Mouse (Mus musculus) midbrain, embryonic 15.5 days (tissue): Measurements from ENCODE around the gene Cd86. TPM values are rescaled to one million over a fixed set of nuclear protein-coding genes. Genes with fewer than 3 reads are reported as not detected.

Experiments used
- ATAC-seq: fragments of 200-750 bp; cut with Nextera tagmentation; replicated peaks from 2 replicates; pipeline ENCODE4 v1.8.0; 2017; ENCODE audit warnings: moderate TSS enrichment
- H3K27ac ChIP-seq: fragments of 300-500 bp; sonication (generic); 2 replicates; pipeline ENCODE4 v1.5.1; 2015; ENCODE audit warnings: mild to moderate bottlenecking, inconsistent platforms
- H3K27me3 ChIP-seq: fragments of 300-500 bp; sonication (generic); replicated peaks from 2 replicates; pipeline ENCODE4 v1.6.1; 2015; ENCODE audit warnings: inconsistent platforms
- H3K36me3 ChIP-seq: fragments of 300-500 bp; sonication (generic); replicated peaks from 2 replicates; pipeline ENCODE4 v1.6.1; 2015; ENCODE audit warnings: inconsistent platforms
- H3K4me1 ChIP-seq: fragments of 300-500 bp; sonication (generic); 2 replicates; pipeline ENCODE4 v1.6.1; 2015; ENCODE audit warnings: inconsistent platforms
- H3K4me2 ChIP-seq: fragments of 300-500 bp; sonication (generic); 2 replicates; pipeline ENCODE4 v1.6.1; 2015; ENCODE audit warnings: inconsistent platforms, mild to moderate bottlenecking, moderate library complexity
- H3K4me3 ChIP-seq: fragments of 300-500 bp; sonication (generic); 2 replicates; pipeline ENCODE4 v1.5.1; 2015; ENCODE audit warnings: mild to moderate bottlenecking, inconsistent platforms
- H3K9ac ChIP-seq: fragments of 300-500 bp; sonication (generic); 2 replicates; pipeline ENCODE4 v1.6.1; 2015; ENCODE audit warnings: mild to moderate bottlenecking, inconsistent platforms
- H3K9me3 ChIP-seq: fragments of 300-500 bp; sonication (generic); 2 replicates; pipeline ENCODE4 v1.6.1; 2016; ENCODE audit warnings: inconsistent platforms
- WGBS: fragments of 180-500 bp; shearing (Covaris S2); methylation state at CpG from one replicate; pipeline ENCODE4 v1.1.7; 2015; ENCODE audit warnings: mixed read lengths; 5-methylcytosine and 5-hydroxymethylcytosine counted together
- polyA plus RNA-seq: library from polyadenylated mRNA; unstranded; fragments of >200 nt; fragmentation: Nextera tagmentation; extraction: Ambion mirVana; gene quantifications from 2 replicates; pipeline ENCODE4 v1.2.1, GENCODE M21; 2015

Cd86 gene
- polyA plus RNA-seq, 1 experiment from 2014 or later, result 2.1 TPM

GRCm38 (mm10) chr16:36684325-36684918, 18.5 kb upstream of the Cd86 start:
- no peak overlapping the region for H3K9ac ChIP-seq
- H3K27me3 ChIP-seq, result no peaks in the 10 kb centered on the region
- H3K27ac ChIP-seq, result no peak overlapping the region
- no peaks in the 10 kb centered on the region for H3K36me3 ChIP-seq
- H3K4me1 ChIP-seq, result no peaks in the 10 kb centered on the region
- no peak overlapping the region for H3K4me3 ChIP-seq
- no peak for ATAC-seq
- no peaks in the 10 kb centered on the region for H3K9me3 ChIP-seq
- WGBS, result 74% methylated on average over 6 of the region's 6 CpGs
- H3K4me2 ChIP-seq, result no peak overlapping the region

- ATAC-seq, result no peak
- Histone ChIP-seq H3K9me3 (no peaks in the 10 kb centered on the region), H3K27ac (no peak overlapping the region), H3K27me3 (no peaks in the 10 kb centered on the region), H3K9ac (no peak overlapping the region), H3K4me3 (no peak overlapping the region), H3K36me3 (no peaks in the 10 kb centered on the region), H3K4me2 (no peak overlapping the region), H3K4me1 (no peaks in the 10 kb centered on the region)
- 95% methylated on average over 3 of the region's 3 CpGs for WGBS
Measured at GRCm38 (mm10) chr16:36681829-36682228, 15.9 kb upstream of the Cd86 start.

GRCm38 (mm10) chr16:36675902-36676301, 10.0 kb upstream of the Cd86 start:
- WGBS, result 93% methylated on average over 2 of the region's 2 CpGs
- Histone ChIP-seq H3K9ac (no peak overlapping the region), H3K9me3 (no peaks in the 10 kb centered on the region), H3K27me3 (no peaks in the 10 kb centered on the region), H3K4me3 (no peak overlapping the region), H3K36me3 (no peaks in the 10 kb centered on the region), H3K27ac (no peak overlapping the region), H3K4me2 (no peak overlapping the region), H3K4me1 (no peaks in the 10 kb centered on the region)
- ATAC-seq, result no peak

- no peak overlapping the region for H3K9ac ChIP-seq
- WGBS, result 46% methylated on average over 2 of the region's 2 CpGs
- no peaks in the 10 kb centered on the region for H3K36me3 ChIP-seq
- no peak overlapping the region for H3K4me2 ChIP-seq
- H3K9me3 ChIP-seq, result no peaks in the 10 kb centered on the region
- H3K27ac ChIP-seq, result no peak overlapping the region
- H3K4me1 ChIP-seq, result no peaks in the 10 kb centered on the region
- no peak for ATAC-seq
- no peak overlapping the region for H3K4me3 ChIP-seq
- H3K27me3 ChIP-seq, result no peaks in the 10 kb centered on the region
Measured at GRCm38 (mm10) chr16:36675304-36675703, 9.4 kb upstream of the Cd86 start.

GRCm38 (mm10) chr16:36674457-36675204, 8.8 kb upstream of the Cd86 start:
- H3K4me1 ChIP-seq, result no peaks in the 10 kb centered on the region
- ATAC-seq, result no peak
- no peaks in the 10 kb centered on the region for H3K27me3 ChIP-seq
- no peak overlapping the region for H3K27ac ChIP-seq
- H3K9me3 ChIP-seq, result no peaks in the 10 kb centered on the region
- no peak overlapping the region for H3K9ac ChIP-seq
- H3K36me3 ChIP-seq, result no peaks in the 10 kb centered on the region
- H3K4me2 ChIP-seq, result no peak overlapping the region
- no peak overlapping the region for H3K4me3 ChIP-seq
- WGBS, result 80% methylated on average over 7 of the region's 7 CpGs

- H3K9ac ChIP-seq, result no peak overlapping the region
- no peak overlapping the region for H3K4me3 ChIP-seq
- ATAC-seq, result no peak
- H3K4me2 ChIP-seq, result no peak overlapping the region
- no peaks in the 10 kb centered on the region for H3K9me3 ChIP-seq
- H3K27me3 ChIP-seq, result no peaks in the 10 kb centered on the region
- no peak overlapping the region for H3K27ac ChIP-seq
- H3K36me3 ChIP-seq, result no peaks in the 10 kb centered on the region
- no peaks in the 10 kb centered on the region for H3K4me1 ChIP-seq
- WGBS, result 84% methylated on average over 4 of the region's 4 CpGs
Measured at GRCm38 (mm10) chr16:36673196-36673595, 7.3 kb upstream of the Cd86 start.

- Histone ChIP-seq H3K27ac (no peak overlapping the region), H3K9ac (no peak overlapping the region), H3K36me3 (no peaks in the 10 kb centered on the region), H3K27me3 (no peaks in the 10 kb centered on the region), H3K4me2 (no peak overlapping the region), H3K9me3 (no peaks in the 10 kb centered on the region), H3K4me1 (no peaks in the 10 kb centered on the region), H3K4me3 (no peak overlapping the region)
- ATAC-seq, result no peak
- 85% methylated on average over 3 of the region's 3 CpGs for WGBS
Measured at GRCm38 (mm10) chr16:36670590-36670989, 4.7 kb upstream of the Cd86 start.

- Histone ChIP-seq H3K27me3 (no peaks in the 10 kb centered on the region), H3K36me3 (no peaks in the 10 kb centered on the region), H3K9me3 (no peaks in the 10 kb centered on the region), H3K9ac (no peak overlapping the region), H3K4me1 (no peaks in the 10 kb centered on the region), H3K27ac (no peak overlapping the region), H3K4me3 (no peak overlapping the region), H3K4me2 (no peak overlapping the region)
- ATAC-seq, result no peak
- 91% methylated on average over 10 of the region's 10 CpGs for WGBS
Measured at GRCm38 (mm10) chr16:36666448-36667017, 652 bp upstream of the Cd86 start.

GRCm38 (mm10) chr16:36663484-36663883, 2.4 kb downstream of the Cd86 start:
- no peaks in the 10 kb centered on the region for H3K36me3 ChIP-seq
- H3K4me1 ChIP-seq, result no peaks in the 10 kb centered on the region
- H3K27me3 ChIP-seq, result no peaks in the 10 kb centered on the region
- 93% methylated on average over 5 of the region's 5 CpGs for WGBS
- no peaks in the 10 kb centered on the region for H3K9me3 ChIP-seq
- no peak overlapping the region for H3K4me3 ChIP-seq
- H3K4me2 ChIP-seq, result no peak overlapping the region
- no peak overlapping the region for H3K9ac ChIP-seq
- H3K27ac ChIP-seq, result no peak overlapping the region
- ATAC-seq, result no peak

- no peaks in the 10 kb centered on the region for H3K36me3 ChIP-seq
- H3K4me2 ChIP-seq, result no peak overlapping the region
- no peak overlapping the region for H3K4me3 ChIP-seq
- ATAC-seq, result no peak
- no peak overlapping the region for H3K27ac ChIP-seq
- H3K9ac ChIP-seq, result no peak overlapping the region
- H3K4me1 ChIP-seq, result no peaks in the 10 kb centered on the region
- no peaks in the 10 kb centered on the region for H3K9me3 ChIP-seq
- WGBS, result 90% methylated on average over 10 of the region's 10 CpGs
- no peaks in the 10 kb centered on the region for H3K27me3 ChIP-seq
Measured at GRCm38 (mm10) chr16:36661330-36661729, 4.6 kb downstream of the Cd86 start.

GRCm38 (mm10) chr16:36655910-36656309, 10.0 kb downstream of the Cd86 start:
- no peaks in the 10 kb centered on the region for H3K36me3 ChIP-seq
- H3K4me2 ChIP-seq, result no peak overlapping the region
- no peak for ATAC-seq
- H3K27me3 ChIP-seq, result no peaks in the 10 kb centered on the region
- no peak overlapping the region for H3K9ac ChIP-seq
- H3K27ac ChIP-seq, result no peak overlapping the region
- H3K9me3 ChIP-seq, result no peaks in the 10 kb centered on the region
- 91% methylated on average over 4 of the region's 4 CpGs for WGBS
- H3K4me3 ChIP-seq, result no peak overlapping the region
- no peaks in the 10 kb centered on the region for H3K4me1 ChIP-seq

- no peaks in the 10 kb centered on the region for H3K27me3 ChIP-seq
- 94% methylated on average over 1 of the region's 1 CpGs for WGBS
- H3K4me1 ChIP-seq, result no peaks in the 10 kb centered on the region
- no peak overlapping the region for H3K27ac ChIP-seq
- H3K9me3 ChIP-seq, result no peaks in the 10 kb centered on the region
- H3K36me3 ChIP-seq, result no peaks in the 10 kb centered on the region
- H3K4me3 ChIP-seq, result no peak overlapping the region
- no peak overlapping the region for H3K9ac ChIP-seq
- H3K4me2 ChIP-seq, result no peak overlapping the region
- no peak for ATAC-seq
Measured at GRCm38 (mm10) chr16:36655199-36655598, 10.7 kb downstream of the Cd86 start.
